Mouse (Mus musculus): Measurements from ENCODE around the gene Nup107. TPM values are rescaled to one million over a fixed set of nuclear protein-coding genes. Genes with fewer than 3 reads are reported as not detected.

Gene Nup107
- polyA plus RNA-seq, 1 experiment from 2014 or later: 69.7 TPM

DNA sequence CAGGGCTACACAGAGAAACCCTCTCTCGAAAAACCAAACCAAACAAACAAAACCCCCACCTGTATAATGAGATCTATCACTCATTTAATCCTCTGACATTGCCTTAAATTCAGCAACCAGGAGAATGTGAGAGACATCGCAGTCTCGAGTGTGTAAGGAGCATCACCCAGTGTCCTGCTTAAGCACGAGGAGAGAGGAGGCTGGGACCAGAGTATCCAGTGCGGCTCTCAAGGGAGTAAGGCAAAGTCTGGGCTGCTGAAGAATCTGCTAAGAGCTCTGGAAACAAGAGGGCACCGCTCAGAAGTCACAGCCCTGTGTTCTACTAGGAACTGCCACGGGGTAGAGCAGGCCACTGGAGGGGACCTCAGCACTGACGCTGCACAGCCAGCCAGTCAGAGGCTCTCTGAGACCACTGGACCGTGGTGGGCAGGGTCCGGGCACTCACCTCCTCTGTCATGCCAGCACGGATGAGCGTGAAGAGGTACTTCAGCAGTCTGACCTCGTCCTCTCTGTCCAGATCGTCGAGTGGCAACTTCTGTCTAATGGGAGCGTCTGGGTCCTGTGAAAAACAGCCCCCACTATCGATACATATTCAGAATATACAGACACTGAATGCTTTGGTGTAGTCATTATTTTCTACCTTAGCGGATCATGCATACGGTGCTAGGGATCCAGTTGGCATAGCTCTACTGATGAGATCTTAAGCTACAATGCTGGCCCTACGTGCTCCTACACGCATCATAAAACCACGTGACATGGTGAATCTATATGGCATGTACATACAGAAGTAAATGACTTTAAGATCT is 18.3 kb downstream of the Nup107 start:
- no peak overlapping the region for H3K4me3 ChIP-seq
- no peaks in the 10 kb centered on the region for H3K4me1 ChIP-seq
- WGBS: 95% methylated on average over 22 of the region's 22 CpGs
- ATAC-seq (ENCODE audit: low FRiP score): no peak
- no peak overlapping the region for H3K4me2 ChIP-seq (replicated peaks)
- H3K36me3 ChIP-seq: peaks cover 86% of the 10 kb centered on the region
- H3K27ac ChIP-seq: no peak overlapping the region
- no peak overlapping the region for H3K9ac ChIP-seq
- no peaks in the 10 kb centered on the region for H3K9me3 ChIP-seq (replicated peaks)
- H3K27me3 ChIP-seq: no peaks in the 10 kb centered on the region

DNA sequence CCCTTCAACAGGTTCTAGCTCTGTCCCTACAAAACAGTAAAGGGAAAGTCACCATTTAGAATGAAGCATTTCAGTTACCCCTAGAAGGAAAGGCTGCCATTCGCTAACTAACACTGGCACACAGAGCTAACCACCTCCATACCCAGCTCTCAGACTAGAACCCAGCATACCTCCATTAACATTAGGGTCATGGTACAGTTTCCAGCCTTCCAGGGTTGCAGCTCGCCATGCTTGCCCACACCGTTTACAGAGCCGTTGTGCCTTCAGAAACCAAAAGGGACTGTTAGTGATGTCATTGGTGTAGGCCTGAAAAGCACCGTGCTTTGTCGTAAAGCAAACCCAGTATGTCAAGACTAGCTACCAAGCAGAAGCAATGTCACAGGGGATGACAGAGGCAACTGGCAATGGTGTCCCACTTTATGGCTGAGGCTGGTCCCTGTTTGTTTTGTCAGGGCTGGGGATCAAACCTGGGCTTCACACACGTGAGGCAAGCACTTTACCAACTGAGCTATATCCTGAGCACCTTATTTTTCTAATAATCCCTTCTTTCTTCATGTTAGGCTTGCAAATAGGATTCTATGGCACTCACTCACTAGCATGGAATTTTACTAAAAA is 19.3 kb downstream of the Nup107 start:
- WGBS: 93% methylated on average over 7 of the region's 7 CpGs
- H3K4me3 ChIP-seq: no peak overlapping the region
- no peak overlapping the region for H3K9ac ChIP-seq
- H3K27me3 ChIP-seq: no peaks in the 10 kb centered on the region
- no peak overlapping the region for H3K4me2 ChIP-seq (replicated peaks)
- no peak overlapping the region for H3K27ac ChIP-seq
- no peak for ATAC-seq (ENCODE audit: low FRiP score)
- H3K9me3 ChIP-seq (replicated peaks): no peaks in the 10 kb centered on the region
- H3K36me3 ChIP-seq: peaks cover 83% of the 10 kb centered on the region
- no peaks in the 10 kb centered on the region for H3K4me1 ChIP-seq

DNA sequence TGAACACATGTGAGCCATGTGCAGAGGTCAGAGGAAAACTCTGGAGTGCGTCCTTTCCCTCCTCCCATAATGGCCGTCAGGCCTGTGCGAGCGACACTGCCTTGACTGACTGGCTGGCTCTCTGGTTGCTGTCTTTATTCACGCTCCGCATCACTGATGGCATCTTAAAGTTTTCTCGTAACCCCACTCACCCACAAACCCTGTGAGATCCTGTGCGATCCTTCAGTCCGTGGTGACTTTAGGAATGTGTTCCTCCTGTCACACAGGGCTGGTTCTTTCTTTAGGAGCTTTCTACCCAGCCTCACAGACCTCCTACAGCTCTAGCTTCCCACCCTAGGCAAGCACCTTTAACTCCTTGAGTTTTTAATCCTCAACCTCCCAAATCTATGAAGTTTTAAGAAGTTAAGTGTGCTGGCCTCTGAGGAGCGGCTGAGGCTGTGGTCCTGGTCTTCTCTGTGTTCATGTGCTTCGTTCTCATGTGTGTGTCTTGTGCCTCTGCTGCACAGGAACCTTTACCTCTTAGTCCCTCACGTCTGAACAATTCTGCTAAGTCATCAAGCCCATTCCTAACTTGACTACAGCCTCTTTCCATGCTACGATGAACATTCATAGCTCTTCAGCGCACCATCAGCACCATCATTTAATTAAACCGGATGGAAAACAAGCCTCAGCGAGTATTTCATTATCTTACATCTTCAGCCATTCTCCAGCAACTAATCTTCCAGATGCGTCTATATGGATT is 20.0 kb downstream of the Nup107 start:
- H3K4me2 ChIP-seq (replicated peaks): no peak overlapping the region
- no peak overlapping the region for H3K27ac ChIP-seq
- H3K36me3 ChIP-seq: peaks cover 85% of the 10 kb centered on the region
- H3K9me3 ChIP-seq (replicated peaks): no peaks in the 10 kb centered on the region
- ATAC-seq (ENCODE audit: low FRiP score): no peak
- no peaks in the 10 kb centered on the region for H3K4me1 ChIP-seq
- H3K4me3 ChIP-seq: no peak overlapping the region
- H3K27me3 ChIP-seq: no peaks in the 10 kb centered on the region
- no peak overlapping the region for H3K9ac ChIP-seq
- 88% methylated on average over 17 of the region's 17 CpGs for WGBS

DNA sequence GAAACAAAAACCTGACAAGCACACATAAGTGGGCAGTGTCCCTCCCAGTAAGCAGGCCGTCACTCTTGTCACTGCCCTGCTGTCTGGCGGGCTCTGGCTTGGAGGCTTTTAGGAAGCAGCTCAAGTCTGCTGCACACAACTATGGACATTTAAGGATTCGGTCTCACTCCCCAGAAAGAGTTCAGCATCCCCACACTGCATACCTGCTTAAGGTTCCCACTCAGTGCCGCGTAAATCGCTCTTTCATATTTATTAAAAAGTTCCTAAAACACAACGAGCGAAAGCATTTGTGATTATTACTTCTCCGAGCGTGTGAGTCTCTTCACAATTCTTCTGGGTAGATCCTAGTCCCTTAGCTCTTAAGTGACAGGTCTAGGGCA is 21.4 kb downstream of the Nup107 start:
- Histone ChIP-seq H3K9me3 (replicated peaks) (no peaks in the 10 kb centered on the region), H3K4me1 (no peaks in the 10 kb centered on the region), H3K9ac (no peak overlapping the region), H3K4me2 (replicated peaks) (no peak overlapping the region), H3K4me3 (no peak overlapping the region), H3K27me3 (no peaks in the 10 kb centered on the region), H3K27ac (no peak overlapping the region), H3K36me3 (peaks cover 82% of the 10 kb centered on the region)
- 96% methylated on average over 10 of the region's 10 CpGs for WGBS
- ATAC-seq (ENCODE audit: low FRiP score): no peak

DNA sequence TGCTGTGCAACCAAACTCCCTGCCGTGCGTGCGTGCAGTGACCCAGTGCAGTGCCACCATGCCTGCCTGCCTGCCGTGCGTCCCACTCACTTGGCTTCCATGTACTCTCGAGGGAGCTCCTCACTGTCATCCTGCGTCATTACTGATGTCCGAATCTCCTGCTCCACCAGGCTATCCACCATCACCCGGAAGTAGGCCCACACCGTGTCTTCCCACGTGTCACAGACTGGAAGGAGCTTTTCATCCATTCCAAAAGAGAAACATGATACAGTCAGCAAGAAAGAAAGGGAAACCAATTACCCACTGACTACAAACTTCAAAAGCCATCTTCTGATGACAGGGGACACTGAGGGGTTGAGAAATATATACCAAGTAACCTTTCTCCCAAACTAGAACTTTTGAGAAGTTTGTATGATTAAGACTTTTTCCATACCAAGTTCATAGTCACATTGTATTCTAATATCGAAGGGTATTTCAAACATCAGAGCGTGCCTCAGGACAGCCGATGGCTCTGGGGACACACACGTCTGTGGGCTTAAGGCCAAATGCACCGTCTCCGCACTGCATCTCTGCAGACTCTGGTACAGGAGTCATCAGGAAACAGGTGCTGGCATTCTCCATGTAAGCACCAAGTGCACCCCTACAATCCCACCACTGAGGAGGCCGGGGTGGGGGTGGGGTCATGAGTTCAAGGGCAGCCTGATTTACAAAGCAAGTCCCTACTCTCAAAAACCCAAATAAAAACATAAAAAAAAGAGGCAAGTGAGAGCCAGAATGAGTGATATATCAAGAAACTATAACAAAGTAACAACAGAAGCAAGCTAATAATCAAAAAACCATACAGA is 22.0 kb downstream of the Nup107 start:
- no peak for ATAC-seq (ENCODE audit: low FRiP score)
- Histone ChIP-seq H3K4me3 (no peak overlapping the region), H3K4me2 (replicated peaks) (no peak overlapping the region), H3K27me3 (no peaks in the 10 kb centered on the region), H3K27ac (no peak overlapping the region), H3K4me1 (no peaks in the 10 kb centered on the region), H3K9ac (no peak overlapping the region), H3K9me3 (replicated peaks) (no peaks in the 10 kb centered on the region), H3K36me3 (peaks cover 82% of the 10 kb centered on the region)
- WGBS: 94% methylated on average over 18 of the region's 18 CpGs

DNA sequence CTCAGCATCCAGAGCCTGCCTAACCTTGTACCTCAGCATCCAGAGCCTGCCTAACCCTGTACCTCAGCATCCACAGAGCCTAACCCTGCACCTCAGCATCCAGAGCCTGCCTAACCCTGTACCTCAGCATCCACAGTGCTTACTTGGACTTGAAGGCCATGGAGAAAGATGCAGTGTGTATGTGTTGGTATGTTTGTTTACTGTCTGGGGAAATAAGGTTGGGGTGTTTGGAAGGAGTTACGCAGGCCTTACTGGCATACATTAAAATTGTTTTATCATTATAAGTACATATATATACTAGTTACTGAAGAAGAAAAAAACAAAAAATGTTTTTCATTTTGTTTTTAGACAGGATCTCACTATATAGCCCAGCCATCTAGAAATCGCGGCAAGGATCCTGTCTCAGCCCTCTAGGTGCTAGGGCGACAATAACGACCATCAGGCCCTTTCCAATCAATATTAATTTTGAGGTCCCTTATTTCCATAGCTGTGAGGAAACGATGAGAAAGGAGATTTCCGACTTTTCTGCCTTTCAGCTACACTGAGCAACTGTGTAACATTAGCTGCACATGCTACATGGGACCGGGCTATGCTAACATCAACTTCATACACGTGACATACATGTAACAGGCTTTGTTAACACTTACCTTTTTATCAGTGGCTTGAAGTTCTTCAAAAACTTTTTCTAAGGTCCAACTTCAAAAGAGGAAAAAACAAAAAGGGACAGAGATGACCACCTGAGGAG is 22.8 kb downstream of the Nup107 start:
- Histone ChIP-seq H3K4me3 (no peak overlapping the region), H3K36me3 (peaks cover 83% of the 10 kb centered on the region)

DNA sequence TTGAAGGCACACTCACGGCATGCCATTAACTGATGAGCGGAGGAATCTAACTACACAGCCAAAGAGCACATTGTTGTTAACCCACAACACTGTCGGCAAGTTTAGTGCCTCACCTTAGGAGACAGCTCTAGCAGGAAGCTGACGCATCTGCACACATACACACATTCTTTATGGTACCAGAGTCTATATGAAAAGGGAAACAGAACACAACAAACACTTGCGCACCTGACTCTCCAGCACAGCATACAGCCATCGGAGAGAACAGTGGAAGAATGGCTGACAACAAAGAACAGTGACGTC is 24.4 kb downstream of the Nup107 start:
- no peak overlapping the region for H3K27ac ChIP-seq
- no peaks in the 10 kb centered on the region for H3K27me3 ChIP-seq
- no peaks in the 10 kb centered on the region for H3K9me3 ChIP-seq (replicated peaks)
- no peak overlapping the region for H3K9ac ChIP-seq
- no peaks in the 10 kb centered on the region for H3K4me1 ChIP-seq
- WGBS: 90% methylated on average over 7 of the region's 7 CpGs
- peaks cover 81% of the 10 kb centered on the region for H3K36me3 ChIP-seq
- no peak for ATAC-seq (ENCODE audit: low FRiP score)
- H3K4me2 ChIP-seq (replicated peaks): no peak overlapping the region
- no peak overlapping the region for H3K4me3 ChIP-seq

More for the DNA sequence above, 22.8 kb downstream of the Nup107 start:
- no peaks in the 10 kb centered on the region for H3K27me3 ChIP-seq
- no peak overlapping the region for H3K4me2 ChIP-seq (replicated peaks)
- H3K27ac ChIP-seq: no peak overlapping the region
- ATAC-seq (ENCODE audit: low FRiP score): no peak
- no peaks in the 10 kb centered on the region for H3K4me1 ChIP-seq
- no peak overlapping the region for H3K9ac ChIP-seq
- WGBS: 95% methylated on average over 9 of the region's 9 CpGs
- H3K9me3 ChIP-seq (replicated peaks): no peaks in the 10 kb centered on the region

DNA sequence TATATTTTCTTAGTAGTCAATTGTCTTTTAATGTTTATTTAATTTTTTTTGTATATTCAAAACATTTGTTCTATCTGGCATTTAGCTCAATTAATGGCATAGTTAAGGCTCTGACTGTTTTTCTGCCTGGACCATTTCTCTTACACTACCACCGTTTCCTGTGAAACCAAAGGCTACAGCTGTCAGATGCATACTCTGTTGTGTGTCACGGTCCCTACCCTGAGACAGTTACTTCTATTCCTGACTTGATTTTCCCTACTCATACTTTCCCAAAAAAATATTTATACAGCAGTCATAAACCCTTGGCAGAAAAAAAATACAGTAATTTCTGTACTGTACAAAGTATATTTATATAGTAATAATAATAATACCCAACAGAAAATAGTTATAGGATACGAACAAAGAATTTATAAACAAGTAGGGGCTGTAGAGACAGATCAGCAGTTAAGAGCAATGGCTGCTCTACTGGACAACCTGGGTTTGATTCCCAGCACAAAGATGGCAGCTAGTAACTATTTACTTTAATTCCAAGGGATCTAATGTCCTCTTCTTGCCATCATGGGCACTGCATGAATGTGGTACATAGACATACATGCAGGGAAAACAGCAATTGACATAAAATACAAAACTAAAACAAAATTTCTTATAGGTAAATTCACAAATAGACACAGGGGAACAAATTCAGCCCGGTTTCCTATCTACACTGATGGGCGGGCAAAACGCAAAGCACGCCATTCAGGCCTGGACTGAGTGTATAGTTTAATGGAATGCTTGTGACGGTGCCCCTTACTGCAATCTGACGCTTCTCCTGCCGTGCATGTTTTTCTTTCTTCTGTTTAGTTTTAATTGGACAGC is 25.0 kb downstream of the Nup107 start:
- H3K27me3 ChIP-seq: no peaks in the 10 kb centered on the region
- no peak overlapping the region for H3K4me3 ChIP-seq
- no peak overlapping the region for H3K27ac ChIP-seq
- no peaks in the 10 kb centered on the region for H3K9me3 ChIP-seq (replicated peaks)
- peaks cover 80% of the 10 kb centered on the region for H3K36me3 ChIP-seq
- H3K4me2 ChIP-seq (replicated peaks): no peak overlapping the region
- H3K4me1 ChIP-seq: no peaks in the 10 kb centered on the region
- no peak overlapping the region for H3K9ac ChIP-seq
- WGBS: 91% methylated on average over 10 of the region's 10 CpGs
- ATAC-seq (ENCODE audit: low FRiP score): no peak

DNA sequence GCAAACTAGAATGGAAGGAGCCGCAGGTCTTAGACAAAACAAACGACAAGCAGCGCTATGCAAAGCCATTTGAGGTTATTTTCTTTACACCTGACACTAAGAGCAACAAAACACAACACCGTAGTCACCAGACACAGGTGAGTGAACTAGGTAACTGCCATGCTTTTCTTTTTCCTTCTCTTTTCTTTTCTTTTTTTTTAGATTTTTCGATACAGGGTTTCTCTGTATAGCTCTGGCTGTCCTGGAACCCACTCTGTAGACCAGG is 25.7 kb downstream of the Nup107 start:
- ATAC-seq (ENCODE audit: low FRiP score): no peak
- WGBS: 93% methylated on average over 5 of the region's 5 CpGs
- H3K36me3 ChIP-seq: peaks cover 77% of the 10 kb centered on the region
- H3K4me2 ChIP-seq (replicated peaks): no peak overlapping the region
- no peaks in the 10 kb centered on the region for H3K9me3 ChIP-seq (replicated peaks)
- H3K9ac ChIP-seq: no peak overlapping the region
- H3K27ac ChIP-seq: no peak overlapping the region
- no peak overlapping the region for H3K4me3 ChIP-seq
- H3K4me1 ChIP-seq: no peaks in the 10 kb centered on the region
- H3K27me3 ChIP-seq: no peaks in the 10 kb centered on the region

DNA sequence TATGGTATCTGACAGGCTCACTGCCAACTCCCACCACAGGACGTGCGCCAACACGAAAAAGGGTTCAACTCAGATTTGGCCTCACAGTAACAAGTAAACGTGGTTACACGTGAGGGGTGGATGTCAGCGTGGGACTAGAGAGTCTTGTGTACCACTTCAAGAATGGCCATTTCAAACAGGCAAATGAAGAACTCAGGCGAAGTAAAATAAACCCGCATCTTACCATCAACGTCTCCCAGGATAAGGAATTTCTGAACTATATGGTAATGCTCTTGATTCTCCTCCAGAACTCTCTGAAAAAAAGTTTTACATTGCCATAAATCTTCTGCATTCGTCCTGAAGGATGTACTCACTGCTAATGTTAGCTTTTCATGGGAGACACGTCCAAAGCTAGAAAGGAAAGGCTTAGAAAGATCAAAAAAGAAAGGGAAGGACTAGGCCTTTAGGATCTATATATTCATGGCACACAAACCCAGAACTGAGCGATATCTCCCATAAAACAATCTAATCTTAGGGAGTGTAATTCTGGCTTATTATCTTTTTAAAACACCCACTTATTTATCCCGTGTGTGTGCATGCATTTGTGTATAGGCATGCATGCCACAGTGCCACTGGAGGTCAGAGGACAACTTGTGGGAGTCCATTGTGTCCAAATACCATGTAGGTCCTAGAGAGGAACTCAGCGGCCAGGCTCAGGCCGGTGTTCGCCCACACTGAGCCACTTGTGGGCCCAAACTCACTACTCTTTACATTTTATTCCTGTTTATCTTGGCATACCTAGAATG is 26.2 kb downstream of the Nup107 start:
- WGBS: 94% methylated on average over 16 of the region's 16 CpGs
- Histone ChIP-seq H3K27me3 (no peaks in the 10 kb centered on the region), H3K9me3 (replicated peaks) (no peaks in the 10 kb centered on the region), H3K27ac (no peak overlapping the region), H3K4me3 (no peak overlapping the region), H3K4me2 (replicated peaks) (no peak overlapping the region), H3K36me3 (peaks cover 77% of the 10 kb centered on the region), H3K9ac (no peak overlapping the region), H3K4me1 (no peaks in the 10 kb centered on the region)
- no peak for ATAC-seq (ENCODE audit: low FRiP score)

Data from hindbrain, embryonic 12.5 days (tissue).